Mouse (Mus musculus) 416B (cell line): ENCODE data around the gene Abcc10.

ENCODE experiments used
- DNase-seq: peaks from one replicate; pipeline ENCODE4 v3.0.0; 2011; ENCODE audit warnings: low read depth

Gene Abcc10

GRCm38 (mm10) chr17:46285407-46285806, 42.7 kb downstream of the Abcc10 start:
- no peak for DNase-seq

- no peak for DNase-seq
Observed at GRCm38 (mm10) chr17:46284653-46285052, 43.5 kb downstream of the Abcc10 start.

- DNase-seq, result no peak
Observed at GRCm38 (mm10) chr17:46283911-46284310, 44.2 kb downstream of the Abcc10 start.

GRCm38 (mm10) chr17:46283140-46283539, 45.0 kb downstream of the Abcc10 start:
- DNase-seq, result no peak

GRCm38 (mm10) chr17:46282483-46283123, 45.5 kb downstream of the Abcc10 start, which contains the start of gene Tjap1:
Gene Tjap1 (minus strand): TSS chr17:46283026.
- DNase-seq, result peak; percentile 78

GRCm38 (mm10) chr17:46278011-46278765, 50.0 kb downstream of the Abcc10 start:
- no peak for DNase-seq

- no peak for DNase-seq
Observed at GRCm38 (mm10) chr17:46277586-46277985, 50.6 kb downstream of the Abcc10 start.

- DNase-seq, result no peak
Observed at GRCm38 (mm10) chr17:46275506-46275905, 52.6 kb downstream of the Abcc10 start.

- DNase-seq, result no peak
Observed at GRCm38 (mm10) chr17:46275034-46275433, 53.1 kb downstream of the Abcc10 start.

GRCm38 (mm10) chr17:46274465-46274864, 53.7 kb downstream of the Abcc10 start:
- DNase-seq, result no peak

- DNase-seq, result peak; percentile 12
Observed at GRCm38 (mm10) chr17:46273803-46274236, 54.3 kb downstream of the Abcc10 start.

GRCm38 (mm10) chr17:46272675-46273074, 55.5 kb downstream of the Abcc10 start:
- DNase-seq, result no peak

- no peak for DNase-seq
Observed at GRCm38 (mm10) chr17:46272058-46272457, 56.1 kb downstream of the Abcc10 start.

- no peak for DNase-seq
Observed at GRCm38 (mm10) chr17:46269771-46270534, 58.2 kb downstream of the Abcc10 start.

- DNase-seq, result no peak
Observed at GRCm38 (mm10) chr17:46268026-46268720, 60.0 kb downstream of the Abcc10 start.

- DNase-seq, result no peak
Observed at GRCm38 (mm10) chr17:46267511-46267910, 60.6 kb downstream of the Abcc10 start.

GRCm38 (mm10) chr17:46266986-46267385, 61.2 kb downstream of the Abcc10 start:
- DNase-seq, result no peak

- DNase-seq, result peak; percentile 65
Observed at GRCm38 (mm10) chr17:46265918-46266618, 62.1 kb downstream of the Abcc10 start.

- no peak for DNase-seq
Observed at GRCm38 (mm10) chr17:46265502-46265901, 62.6 kb downstream of the Abcc10 start.

- DNase-seq, result no peak
Observed at GRCm38 (mm10) chr17:46262201-46262694, 65.9 kb downstream of the Abcc10 start.

- no peak for DNase-seq
Observed at GRCm38 (mm10) chr17:46259675-46260074, 68.5 kb downstream of the Abcc10 start.
